Mouse (Mus musculus) heart, adult 2 months (tissue): ENCODE measurements at regions not wholly inside any gene's neighbourhood (a gene's known extent, or its start where the extent isn't known, plus 50 kb on each side); places are given as distances from the start of the nearest gene placed in this dataset.

Source experiments
- DNase-seq, 2 experiments: peaks; one replicate each; pipeline ENCODE4 v3.0.0; 2021
- H3K27ac ChIP-seq: fragments of 200-600 bp; 2 replicates; pipeline ENCODE4 v1.8.1; 2022
- H3K27me3 ChIP-seq: fragments of 200-500 bp; 2 replicates; pipeline ENCODE4 v1.6.1; 2012; ENCODE audit warnings: mild to moderate bottlenecking, low read length, inconsistent platforms, mixed read lengths; ENCODE audit not compliant: control insufficient read depth, insufficient read depth
- H3K36me3 ChIP-seq: fragments of 200-500 bp; 2 replicates; pipeline ENCODE4 v1.6.1; 2012; ENCODE audit warnings: low read length, inconsistent platforms; ENCODE audit not compliant: control insufficient read depth, insufficient read depth
- H3K4me1 ChIP-seq: fragments of 200-500 bp; 2 replicates; pipeline ENCODE4 v1.6.1; 2011; ENCODE audit warnings: low read length; ENCODE audit not compliant: control insufficient read depth, insufficient read depth
- H3K4me3 ChIP-seq: fragments of 200-600 bp; 2 replicates; pipeline ENCODE4 v1.8.1; 2022
- H3K79me2 ChIP-seq: fragments of 200-500 bp; replicated peaks from 2 replicates; pipeline ENCODE4 v1.6.1; 2012; ENCODE audit warnings: mild to moderate bottlenecking, inconsistent platforms, low read length, moderate library complexity, mixed read lengths; ENCODE audit not compliant: control insufficient read depth, insufficient read depth
- H3K9ac ChIP-seq: fragments of 200-500 bp; 2 replicates; pipeline ENCODE4 v1.6.1; 2012; ENCODE audit warnings: low read depth, mild to moderate bottlenecking, control low read depth, inconsistent platforms, low read length, mixed read lengths
- CTCF ChIP-seq: fragments of 200-600 bp; IDR thresholded peaks from 2 replicates; pipeline ENCODE4 v1.8.1; 2022; ENCODE audit warnings: antibody characterized with exemption, mild to moderate bottlenecking, moderate library complexity
- EP300 ChIP-seq: fragments of 200-500 bp; IDR thresholded peaks from 2 replicates; pipeline ENCODE4 v1.6.1; 2011; ENCODE audit warnings: low read depth, low read length, control low read depth; ENCODE audit not compliant: insufficient read depth
- POLR2A ChIP-seq: fragments of 200-500 bp; IDR thresholded peaks from 2 replicates; pipeline ENCODE4 v1.6.1; 2011; ENCODE audit warnings: mild to moderate bottlenecking, low read depth, low read length, control low read depth; ENCODE audit not compliant: insufficient read depth
- WGBS: fragments of 180-500 bp; shearing (Covaris S2); methylation state at CpG from one replicate; pipeline ENCODE4 v1.1.7; 2018; 5-methylcytosine and 5-hydroxymethylcytosine counted together
- intact Hi-C: fragments of 180-260 bp; cut with DNase I; formaldehyde crosslinking; loops from one replicate; pipeline ENCODE4 v1.15.1; 2025

DNA sequence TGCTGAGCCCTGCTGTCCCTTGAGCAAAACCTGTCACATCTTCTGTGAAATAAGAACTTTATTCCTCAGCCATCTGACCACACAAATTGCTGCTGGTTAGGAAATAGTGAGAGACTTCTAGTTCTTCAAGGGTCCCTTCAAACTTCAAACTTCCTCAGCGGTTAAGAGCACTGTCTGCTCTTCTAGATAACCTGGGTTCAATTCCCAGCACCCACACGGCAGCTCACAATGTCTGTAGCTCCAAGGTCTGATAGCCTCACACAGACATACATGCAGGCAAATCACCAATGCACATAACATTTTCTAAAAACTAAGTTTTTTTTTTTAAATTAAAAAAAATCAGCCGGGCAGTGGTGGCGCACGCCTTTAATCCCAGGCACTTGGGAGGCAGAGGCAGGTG is 407.0 kb upstream of the Smim15 start:
- H3K27me3 ChIP-seq, result no peaks in the 10 kb centered on the region
- intact Hi-C loops, result no loop called here
- H3K79me2 ChIP-seq, result no peaks in the 10 kb centered on the region

DNA sequence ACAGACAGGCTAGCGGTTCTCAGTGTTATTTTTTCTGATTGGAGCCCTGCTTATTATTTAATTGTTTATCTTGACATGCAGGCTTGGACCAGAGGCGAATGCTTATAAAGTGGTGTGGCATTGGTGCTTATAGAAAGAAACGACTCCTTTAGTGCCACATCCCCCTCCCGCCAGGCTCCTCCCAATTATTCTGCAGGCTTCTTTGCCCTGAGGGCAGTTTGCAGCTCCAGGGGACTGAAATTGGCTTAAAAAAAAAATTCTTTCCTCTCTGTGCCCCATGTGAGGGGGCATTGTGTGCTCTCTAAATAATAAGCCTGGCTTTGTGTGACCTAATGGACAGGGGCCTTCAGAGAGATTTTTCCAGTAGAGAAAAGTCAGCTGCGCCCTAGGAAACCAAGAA is 409.1 kb upstream of the Smim15 start:
- Histone ChIP-seq H3K4me3 (no peak overlapping the region), H3K79me2 (no peaks in the 10 kb centered on the region), H3K36me3 (no peaks in the 10 kb centered on the region), H3K27ac (no peak overlapping the region), H3K9ac (no peak overlapping the region), H3K27me3 (no peaks in the 10 kb centered on the region), H3K4me1 (no peaks in the 10 kb centered on the region)
- 78% methylated on average over 5 of the region's 5 CpGs for WGBS
- intact Hi-C loops, result no loop called here
- TF ChIP-seq POLR2A (no peak), CTCF (no peak), EP300 (no peak)
- DNase-seq, result no peak

More for the DNA sequence above, 407.0 kb upstream of the Smim15 start:
- no peak overlapping the region for H3K27ac ChIP-seq
- DNase-seq, result no peak
- TF ChIP-seq POLR2A (no peak), EP300 (no peak), CTCF (no peak)
- no peaks in the 10 kb centered on the region for H3K36me3 ChIP-seq
- H3K9ac ChIP-seq, result no peak overlapping the region
- WGBS, result 89% methylated on average over 5 of the region's 5 CpGs
- H3K4me3 ChIP-seq, result no peak overlapping the region
- no peaks in the 10 kb centered on the region for H3K4me1 ChIP-seq

DNA sequence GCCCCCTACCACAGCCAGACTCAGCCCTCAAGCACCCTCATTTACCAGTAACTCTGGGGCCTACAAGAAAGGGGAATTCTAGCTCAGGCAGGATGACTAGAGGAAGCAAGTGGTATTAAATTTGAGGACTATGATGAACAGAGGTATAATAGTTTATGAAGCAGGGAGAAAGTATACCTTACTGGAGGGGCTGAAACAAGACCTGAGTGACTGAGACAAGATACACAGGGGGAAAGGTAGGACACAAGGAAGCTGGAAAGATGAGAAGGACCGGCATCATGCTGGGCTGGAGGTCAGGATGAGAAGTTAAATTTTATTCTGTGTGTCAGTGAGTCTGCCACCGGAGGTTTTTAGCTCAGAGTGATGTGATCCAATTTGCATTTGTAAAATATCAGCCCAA is 417.2 kb upstream of the Smim15 start:
- TF ChIP-seq EP300 (no peak), POLR2A (no peak), CTCF (no peak)
- Histone ChIP-seq H3K9ac (no peak overlapping the region), H3K27me3 (no peaks in the 10 kb centered on the region), H3K27ac (no peak overlapping the region), H3K4me3 (no peak overlapping the region), H3K4me1 (no peaks in the 10 kb centered on the region), H3K79me2 (no peaks in the 10 kb centered on the region), H3K36me3 (no peaks in the 10 kb centered on the region)
- WGBS, result 80% methylated on average over 2 of the region's 2 CpGs
- intact Hi-C loops, result no loop called here
- DNase-seq, result no peak

DNA sequence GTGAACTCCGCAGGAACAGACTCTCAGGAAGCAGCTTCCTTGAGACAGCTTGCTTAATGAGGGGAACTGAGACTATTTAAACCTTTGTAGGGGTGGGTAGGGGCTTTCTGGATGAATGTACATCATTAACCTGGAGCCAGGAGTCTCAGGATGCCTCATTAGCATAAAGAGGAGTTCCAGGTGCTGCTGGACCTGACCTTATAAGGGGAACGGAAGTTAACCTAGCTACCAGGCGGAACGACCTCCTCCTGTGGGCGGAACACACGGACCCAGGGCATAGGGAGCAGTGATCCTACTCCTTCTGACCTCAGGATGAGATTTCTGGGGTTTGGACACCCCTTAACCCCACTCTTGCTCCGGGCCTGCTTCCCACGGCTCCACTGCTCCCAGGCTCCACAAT is 417.6 kb upstream of the Smim15 start:
- no peak for DNase-seq
- 63% methylated on average over 8 of the region's 8 CpGs for WGBS

DNA sequence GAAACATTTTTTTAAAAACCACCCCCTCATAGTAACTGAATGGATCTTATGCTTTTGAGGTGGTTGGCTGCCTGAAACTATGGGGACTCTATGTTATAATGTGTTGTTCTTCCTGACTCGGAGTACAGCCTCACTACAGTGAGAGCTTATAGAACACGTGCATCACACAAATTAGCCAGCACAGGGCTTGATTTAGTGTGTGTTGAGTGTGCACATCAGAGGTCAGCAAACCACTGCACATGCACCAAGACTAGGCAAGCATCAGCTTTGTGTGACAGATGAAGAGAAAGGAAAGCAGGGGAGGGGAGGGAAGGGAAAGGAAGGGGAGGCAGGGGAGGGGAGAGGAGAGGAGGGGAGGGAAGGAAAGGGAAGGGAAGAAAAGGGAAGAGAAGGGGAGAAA is 422.9 kb upstream of the Smim15 start:
- Histone ChIP-seq H3K79me2 (no peaks in the 10 kb centered on the region), H3K4me1 (no peaks in the 10 kb centered on the region), H3K27me3 (no peaks in the 10 kb centered on the region), H3K27ac (no peak overlapping the region), H3K4me3 (no peak overlapping the region), H3K36me3 (no peaks in the 10 kb centered on the region), H3K9ac (no peak overlapping the region)
- no peak for DNase-seq
- 72% methylated on average over 2 of the region's 2 CpGs for WGBS
- TF ChIP-seq EP300 (no peak), POLR2A (no peak), CTCF (no peak)
- intact Hi-C loops, result no loop called here

More for the DNA sequence above, 417.6 kb upstream of the Smim15 start:
- Histone ChIP-seq H3K79me2 (no peaks in the 10 kb centered on the region), H3K27ac (no peak overlapping the region), H3K4me1 (no peaks in the 10 kb centered on the region), H3K36me3 (no peaks in the 10 kb centered on the region), H3K9ac (no peak overlapping the region), H3K4me3 (no peak overlapping the region), H3K27me3 (no peaks in the 10 kb centered on the region)
- intact Hi-C loops, result no loop called here
- TF ChIP-seq POLR2A (no peak), EP300 (no peak), CTCF (no peak)

DNA sequence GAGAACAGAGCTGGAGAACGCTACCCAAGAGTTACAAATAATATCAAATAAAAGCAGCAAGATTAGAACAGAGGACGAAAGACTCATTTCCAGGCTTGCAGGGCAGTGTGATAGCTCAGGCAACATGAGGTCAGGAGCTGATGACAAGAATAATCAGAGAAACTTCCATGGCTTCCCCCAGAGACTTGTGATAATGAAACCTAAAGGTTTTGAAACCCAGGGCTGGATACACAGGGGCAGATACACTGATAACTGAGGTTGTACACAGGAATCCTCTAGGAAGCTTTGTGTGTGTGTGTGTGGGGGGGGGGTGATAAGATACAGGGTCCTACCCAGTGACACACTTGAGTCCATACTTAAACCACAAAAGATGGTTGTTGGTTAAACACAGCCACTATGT is 423.4 kb upstream of the Smim15 start:
- TF ChIP-seq EP300, result no peak
- no peak for TF ChIP-seq CTCF
- TF ChIP-seq POLR2A, result no peak
- no peak for DNase-seq
- H3K27me3 ChIP-seq, result no peaks in the 10 kb centered on the region
- H3K4me3 ChIP-seq, result no peak overlapping the region
- H3K79me2 ChIP-seq, result no peaks in the 10 kb centered on the region
- H3K27ac ChIP-seq, result no peak overlapping the region
- intact Hi-C loops, result no loop called here
- no peaks in the 10 kb centered on the region for H3K4me1 ChIP-seq
- H3K36me3 ChIP-seq, result no peaks in the 10 kb centered on the region
- 53% methylated on average over 2 of the region's 2 CpGs for WGBS
- H3K9ac ChIP-seq, result no peak overlapping the region

DNA sequence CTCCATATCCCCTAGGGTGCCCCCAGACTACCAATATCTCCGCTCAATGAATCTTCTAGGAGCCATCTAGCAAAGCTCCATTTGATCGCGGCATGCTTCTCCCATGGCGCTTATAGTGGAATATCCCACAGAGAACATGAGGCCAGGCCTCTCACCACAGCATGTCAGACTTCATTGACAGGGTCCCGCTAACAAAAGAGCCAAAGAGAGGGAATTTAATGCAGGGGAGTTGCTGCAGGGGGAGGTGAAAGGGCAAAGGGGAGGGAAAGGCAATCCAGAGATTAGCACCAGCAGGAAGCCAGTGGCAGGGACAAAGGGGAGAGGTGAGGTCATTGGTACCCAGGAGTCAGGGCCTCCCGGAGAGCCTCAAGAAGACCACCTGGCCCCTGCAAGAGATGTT is 424.0 kb upstream of the Smim15 start:
- Histone ChIP-seq H3K36me3 (no peaks in the 10 kb centered on the region), H3K79me2 (no peaks in the 10 kb centered on the region), H3K27me3 (no peaks in the 10 kb centered on the region), H3K4me3 (no peak overlapping the region), H3K27ac (no peak overlapping the region), H3K9ac (no peak overlapping the region), H3K4me1 (no peaks in the 10 kb centered on the region)
- 52% methylated on average over 6 of the region's 6 CpGs for WGBS
- intact Hi-C loops, result no loop called here
- TF ChIP-seq CTCF, result no peak
- no peak for DNase-seq
